Mouse (Mus musculus) CH12.LX (cell line): Measurements from ENCODE around the gene Spata48.

Source experiments
- BHLHE40 ChIP-seq: IDR thresholded peaks from 2 replicates; pipeline ENCODE4 v1.6.1; 2011; ENCODE audit warnings: mild to moderate bottlenecking, low read depth, low read length, improper control_type of control experiment
- CTCF ChIP-seq, 2 experiments: IDR thresholded peaks in 1 of 2; conservative IDR thresholded peaks in 1 of 2; 2 replicates each; pipeline ENCODE4 v1.5.1; 2011 to 2012; ENCODE audit warnings: low read depth in 2 of 2, low read length in 2 of 2, improper control_type of control experiment in 1 of 2, inconsistent platforms in 1 of 2, mild to moderate bottlenecking in 1 of 2, moderate library complexity in 1 of 2
- HCFC1 ChIP-seq: IDR thresholded peaks from 2 replicates; pipeline ENCODE4 v1.6.1; 2012; ENCODE audit warnings: low read depth, mild to moderate bottlenecking, inconsistent platforms, low read length, improper control_type of control experiment
- MAZ ChIP-seq: IDR thresholded peaks from 2 replicates; pipeline ENCODE4 v1.6.1; 2012; ENCODE audit warnings: low read depth, mild to moderate bottlenecking, inconsistent platforms, low read length, improper control_type of control experiment, moderate library complexity
- MEF2A ChIP-seq: IDR thresholded peaks from 2 replicates; pipeline ENCODE4 v1.6.1; 2014; ENCODE audit warnings: low read depth, mild to moderate bottlenecking, inconsistent platforms, low read length, improper control_type of control experiment, borderline replicate concordance
- MXI1 ChIP-seq: IDR thresholded peaks from 2 replicates; pipeline ENCODE4 v1.6.1; 2011; ENCODE audit warnings: mild to moderate bottlenecking, low read depth, low read length, improper control_type of control experiment
- POLR2A ChIP-seq: IDR thresholded peaks from 2 replicates; pipeline ENCODE4 v1.6.1; 2011; ENCODE audit warnings: low read depth, mild to moderate bottlenecking, improper control_type of control experiment, low read length
- POLR2AphosphoS2 ChIP-seq: IDR thresholded peaks from 2 replicates; pipeline ENCODE4 v1.6.1; 2011; ENCODE audit warnings: low read depth, low read length, improper control_type of control experiment
- SMC3 ChIP-seq: IDR thresholded peaks from 2 replicates; pipeline ENCODE4 v1.6.1; 2011; ENCODE audit warnings: low read depth, low read length, improper control_type of control experiment
- UBTF ChIP-seq: IDR thresholded peaks from 2 replicates; pipeline ENCODE4 v1.6.1; 2012; ENCODE audit warnings: low read depth, mild to moderate bottlenecking, inconsistent platforms, low read length, improper control_type of control experiment, moderate library complexity
- USF2 ChIP-seq: conservative IDR thresholded peaks from 2 replicates; pipeline ENCODE4 v1.6.1; 2011; ENCODE audit warnings: low read depth, low read length, improper control_type of control experiment
- ZC3H11A ChIP-seq: IDR thresholded peaks from 2 replicates; pipeline ENCODE4 v1.6.1; 2012; ENCODE audit warnings: low read depth, mild to moderate bottlenecking, inconsistent platforms, low read length, improper control_type of control experiment
- ZKSCAN1 ChIP-seq: IDR thresholded peaks from 2 replicates; pipeline ENCODE4 v1.6.1; 2012; ENCODE audit warnings: low read depth, inconsistent platforms, low read length, improper control_type of control experiment, borderline replicate concordance
- ZNF384 ChIP-seq: IDR thresholded peaks from 2 replicates; pipeline ENCODE4 v1.6.1; 2012; ENCODE audit warnings: low read depth, low read length, improper control_type of control experiment, inconsistent platforms

GRCm38 (mm10) chr11:11513008-11513799 is 51.3 kb downstream of the Spata48 start:
- TF ChIP-seq POLR2A (no peak), USF2 (no peak), CTCF (conservative IDR thresholded peaks at IDR 0.05 in 1 of 2, IDR thresholded peaks at IDR 0.05 in 1 of 2; ENCODE audit: low read depth in 2 of 2, low read length in 2 of 2) (no peak), MEF2A (no peak), BHLHE40 (no peak), UBTF (no peak), MXI1 (no peak), ZC3H11A (no peak), ZKSCAN1 (no peak), POLR2AphosphoS2 (no peak), SMC3 (no peak), MAZ (no peak), HCFC1 (no peak), ZNF384 (no peak)
